Mouse (Mus musculus): Measurements from ENCODE around the gene Cldnd2.

The Cldnd2 gene

DNA sequence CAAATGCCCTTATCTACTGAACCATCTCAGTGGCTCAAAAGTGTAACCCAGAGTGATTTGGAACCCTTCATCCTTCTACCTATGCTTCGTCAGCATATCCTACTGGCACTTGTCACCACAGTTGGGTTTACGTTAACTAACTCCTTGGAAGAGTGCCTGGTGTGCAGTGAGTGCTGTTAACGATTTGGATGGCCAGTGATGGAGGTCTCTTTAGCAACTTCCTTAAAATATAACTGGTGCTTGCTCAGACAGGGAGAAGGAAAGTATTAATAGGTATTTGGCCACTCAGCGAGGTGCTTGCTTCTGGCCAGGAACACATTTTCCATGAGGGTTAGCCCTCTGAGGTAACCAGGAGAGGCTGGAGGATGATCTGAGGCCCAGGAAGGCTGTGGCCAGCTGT lies 7.2 kb downstream of the Cldnd2 start:
- no peak for DNase-seq (ENCODE audit: low spot score)

DNA sequence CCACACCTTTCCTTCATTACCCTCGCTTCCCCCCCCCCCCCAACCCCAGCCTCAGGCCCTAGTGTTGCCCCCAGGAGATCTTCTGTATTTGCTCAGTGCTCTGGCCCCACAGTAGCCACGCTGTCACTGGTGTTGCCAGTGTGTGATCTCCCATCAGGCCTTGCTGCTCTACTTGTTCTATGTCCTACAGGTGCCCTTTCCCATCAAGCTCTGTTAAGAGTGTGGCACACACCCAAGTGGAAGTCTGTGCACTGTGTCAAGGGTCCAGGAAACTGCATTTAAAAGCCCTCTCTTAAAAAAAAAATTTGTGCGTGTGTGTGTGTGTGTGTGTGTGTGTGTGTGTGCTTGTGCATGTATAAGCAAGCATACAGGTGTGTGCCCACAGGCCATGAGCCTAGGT lies 7.7 kb downstream of the Cldnd2 start:
- no peak for DNase-seq (ENCODE audit: low spot score)

DNA sequence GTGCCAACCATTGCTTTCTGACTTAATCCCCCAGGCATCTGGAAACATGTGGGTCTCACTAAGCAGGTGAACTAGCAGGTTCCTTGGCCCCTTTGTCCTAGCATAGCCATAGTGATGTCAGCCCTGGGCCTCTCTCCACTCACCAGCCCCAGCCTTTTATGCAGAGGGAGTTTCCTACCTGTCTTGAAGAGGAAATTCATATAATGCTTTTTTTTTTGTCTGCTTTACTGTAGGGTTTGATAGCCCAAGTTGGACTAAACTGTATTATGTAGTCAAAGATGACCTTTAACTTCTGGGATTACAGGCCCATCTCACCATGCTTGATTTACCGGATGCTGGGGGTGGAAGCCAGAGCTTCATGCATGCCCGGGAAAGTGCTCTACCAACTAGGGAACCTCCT lies 9.2 kb downstream of the Cldnd2 start:
- DNase-seq (ENCODE audit: low spot score): no peak

DNA sequence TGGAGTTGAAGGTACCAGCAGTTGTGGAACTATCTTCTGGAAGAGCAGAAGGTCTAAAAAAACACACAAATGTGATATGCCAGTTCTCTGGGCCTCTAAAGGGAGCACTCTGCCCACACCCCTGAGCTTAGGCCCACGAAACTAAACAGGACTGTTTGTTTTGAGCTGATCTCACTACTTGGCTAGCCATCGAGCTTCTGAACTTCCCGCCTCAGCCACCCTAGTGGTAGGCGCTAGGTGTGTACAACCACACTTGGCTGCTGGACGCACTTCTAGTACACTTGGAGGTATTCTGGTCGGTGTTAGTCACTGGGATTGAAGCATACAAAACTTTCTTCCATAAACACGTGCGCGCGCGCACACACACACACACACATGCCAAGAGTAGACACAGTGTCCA lies 11.1 kb downstream of the Cldnd2 start:
- no peak for DNase-seq (ENCODE audit: low spot score)

DNA sequence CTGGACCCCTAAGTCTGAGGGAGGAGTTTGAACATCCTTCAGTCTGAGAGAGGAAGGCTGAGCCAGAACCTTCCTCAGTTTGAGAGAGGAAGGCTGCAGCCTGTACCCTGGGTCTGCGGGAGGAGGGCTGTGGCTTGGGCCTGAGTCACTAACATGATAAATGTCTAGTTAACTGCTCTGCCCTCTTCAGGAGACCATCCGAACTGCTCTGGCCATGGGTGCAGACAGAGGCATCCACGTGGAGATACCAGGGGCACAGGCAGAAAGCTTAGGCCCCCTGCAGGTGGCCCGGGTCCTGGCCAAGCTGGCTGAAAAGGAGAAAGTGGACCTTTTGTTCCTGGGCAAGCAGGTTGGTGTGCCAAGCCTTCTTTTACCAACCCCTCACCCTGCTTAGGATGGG lies 12.0 kb downstream of the Cldnd2 start:
- DNase-seq (ENCODE audit: low spot score): peak; percentile 14

GRCm38 (mm10) chr7:43453599-43454355 lies 13.2 kb downstream of the Cldnd2 start:
- no peak for DNase-seq (ENCODE audit: low spot score)

DNA sequence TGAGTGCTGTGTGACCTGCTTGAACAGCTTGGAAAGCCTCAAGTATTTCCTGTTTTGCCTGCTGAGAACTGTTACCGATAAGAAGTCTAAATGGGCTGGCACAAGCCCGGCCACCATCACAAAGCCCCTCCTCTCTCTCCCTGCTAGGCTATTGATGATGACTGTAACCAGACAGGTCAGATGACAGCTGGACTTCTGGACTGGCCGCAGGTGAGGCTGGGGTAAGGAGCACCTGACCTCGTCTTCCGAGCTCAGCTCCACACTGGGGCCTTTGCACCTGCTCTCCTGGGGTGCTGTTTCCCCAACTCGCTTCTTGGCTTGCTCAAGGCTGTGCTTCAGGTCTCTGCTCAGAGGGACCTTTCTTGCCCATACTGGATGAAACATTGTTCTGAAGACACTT lies 13.8 kb downstream of the Cldnd2 start:
- DNase-seq (ENCODE audit: low spot score): no peak

DNA sequence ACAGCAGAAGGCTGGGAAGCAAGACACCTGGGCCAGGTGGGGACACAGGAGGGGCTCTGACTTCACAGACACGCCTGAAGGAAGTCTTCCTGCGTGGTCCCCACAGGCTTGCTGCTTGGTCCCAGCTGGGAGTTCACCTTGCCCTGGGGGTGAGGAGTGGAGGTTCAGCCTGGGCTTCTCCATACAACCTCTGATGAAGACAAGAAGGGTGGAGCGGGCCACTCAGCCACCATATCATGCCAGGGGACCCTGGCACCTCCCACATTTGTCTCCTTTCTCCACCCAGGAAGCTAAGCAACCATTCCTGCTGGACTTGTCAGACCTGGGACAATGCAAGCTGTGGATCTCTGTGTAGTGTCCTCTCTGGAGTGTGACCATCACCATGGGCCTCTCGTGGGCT lies 22.3 kb downstream of the Cldnd2 start, which contains the start of gene Vsig10l:
Gene Vsig10l, plus strand, starts transcription at position 301 of the 400 bp plus-strand sequence.
- DNase-seq (ENCODE audit: low spot score): no peak

DNA sequence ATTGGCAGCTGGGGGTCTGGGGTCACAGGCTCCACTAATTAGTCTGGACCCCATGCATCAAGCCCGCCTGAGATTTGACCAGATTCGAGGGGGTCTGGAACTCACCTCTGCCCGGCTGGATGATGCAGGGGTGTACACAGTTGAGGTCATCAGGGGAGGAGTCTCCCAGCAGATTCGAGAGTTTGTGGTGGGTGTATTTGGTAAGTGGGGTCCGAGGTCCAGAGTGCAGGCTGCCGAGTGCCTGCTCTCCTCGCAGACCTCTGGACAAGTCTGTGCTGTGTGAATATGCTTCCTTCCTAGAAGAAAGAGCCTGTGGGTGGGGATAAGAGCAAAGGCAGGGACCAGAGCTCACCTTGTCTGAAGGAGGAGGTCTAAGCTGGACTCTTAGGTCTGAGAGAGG lies 23.4 kb downstream of the Cldnd2 start:
- DNase-seq (ENCODE audit: low spot score): no peak

DNA sequence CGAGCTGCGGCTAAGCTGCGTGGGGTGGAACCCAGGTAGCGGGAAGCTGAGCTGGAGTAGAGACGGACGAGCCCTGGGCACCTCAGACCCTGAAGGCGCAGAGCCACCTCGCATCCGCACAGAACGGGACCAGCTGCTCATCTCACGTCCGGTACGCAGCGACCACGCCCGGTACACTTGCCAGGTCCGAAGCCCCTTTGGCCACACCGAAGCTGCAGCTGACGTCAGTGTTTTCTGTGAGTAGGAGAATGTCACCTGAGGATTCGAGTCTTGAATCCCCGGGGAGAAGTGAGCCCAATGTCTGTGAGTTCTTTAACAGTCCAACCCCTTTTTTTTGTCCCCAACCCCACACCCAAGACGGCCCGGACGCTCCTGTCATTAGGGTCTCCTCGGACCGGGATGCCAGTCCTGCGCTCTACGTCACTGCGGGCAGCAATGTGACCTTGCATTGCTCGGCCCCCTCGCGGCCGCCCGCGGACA lies 24.3 kb downstream of the Cldnd2 start:
- no peak for DNase-seq (ENCODE audit: low spot score)

DNA sequence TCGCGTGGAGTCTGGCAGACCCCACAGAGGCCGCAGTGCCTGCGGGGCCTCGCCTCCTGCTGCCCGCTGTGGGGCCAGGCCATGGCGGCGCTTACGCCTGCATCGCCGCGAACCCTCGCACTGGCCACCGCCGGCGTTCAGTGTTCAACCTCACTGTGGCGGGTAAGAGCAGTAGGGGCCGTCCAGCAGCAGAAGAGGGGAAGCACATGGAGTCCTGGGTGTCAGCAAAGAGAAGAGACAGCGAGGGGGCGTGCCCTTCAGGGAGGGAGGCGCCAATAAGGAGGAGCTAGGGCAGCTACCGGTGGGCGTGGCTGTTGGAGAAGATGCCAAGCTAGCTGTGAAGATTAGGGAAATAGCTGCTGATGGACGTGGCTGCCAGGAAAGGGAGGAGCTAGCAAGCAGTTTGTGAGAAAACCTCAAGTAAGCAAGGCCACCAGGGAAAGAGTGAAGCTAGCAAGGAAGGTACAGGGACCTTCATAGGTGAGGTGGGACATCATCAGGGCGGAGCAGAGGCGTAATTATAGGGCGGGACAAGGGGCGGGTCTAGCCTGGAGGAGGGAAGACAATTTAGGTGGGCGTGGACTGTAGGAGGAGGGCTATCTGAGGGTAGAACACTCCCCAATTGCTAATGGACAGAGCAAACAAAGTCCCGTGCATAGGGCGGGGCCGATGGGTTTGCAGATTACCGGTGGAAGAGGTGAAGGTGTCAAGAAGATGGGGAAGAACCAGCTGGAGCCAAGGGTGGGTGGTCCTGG lies 24.9 kb downstream of the Cldnd2 start:
- peak; percentile 89 for DNase-seq (ENCODE audit: low spot score)

DNA sequence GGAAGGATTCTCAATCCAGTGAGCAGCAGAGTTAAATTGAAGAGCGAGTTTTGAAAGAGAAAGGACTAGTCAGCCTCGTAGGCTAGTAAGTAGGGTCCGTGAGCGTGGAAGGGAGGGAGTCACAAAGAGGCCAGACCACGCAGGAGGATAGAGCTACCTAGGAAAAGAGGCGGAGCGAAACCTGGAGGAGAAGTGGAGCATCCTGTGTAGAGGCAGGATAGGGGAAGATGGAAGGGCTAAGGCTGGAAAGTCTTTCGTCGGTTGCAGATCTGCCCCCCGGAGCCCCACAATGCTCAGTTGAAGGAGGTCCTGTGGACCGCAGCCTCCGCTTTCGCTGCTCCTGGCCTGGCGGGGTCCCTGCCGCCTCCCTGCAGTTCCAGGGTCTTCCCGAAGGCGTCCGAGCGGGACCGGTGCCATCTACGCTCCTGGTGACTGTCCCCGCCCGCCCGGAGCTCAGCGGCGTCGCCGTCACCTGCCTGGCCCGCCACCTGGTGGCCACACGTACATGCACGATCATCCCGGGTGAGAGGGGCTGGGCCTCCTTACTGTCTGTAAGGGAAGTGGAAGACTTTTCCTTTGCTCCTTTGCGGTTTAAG lies 25.6 kb downstream of the Cldnd2 start:
- DNase-seq (ENCODE audit: low spot score): peak; percentile 66

- peak; percentile 32 for DNase-seq (ENCODE audit: low spot score)
These were observed 29.8 kb downstream of the Cldnd2 start for GRCm38 (mm10) chr7:43470373-43470772.

- no peak for DNase-seq (ENCODE audit: low spot score)
These were observed 35.1 kb downstream of the Cldnd2 start for GRCm38 (mm10) chr7:43475706-43476105.

DNA sequence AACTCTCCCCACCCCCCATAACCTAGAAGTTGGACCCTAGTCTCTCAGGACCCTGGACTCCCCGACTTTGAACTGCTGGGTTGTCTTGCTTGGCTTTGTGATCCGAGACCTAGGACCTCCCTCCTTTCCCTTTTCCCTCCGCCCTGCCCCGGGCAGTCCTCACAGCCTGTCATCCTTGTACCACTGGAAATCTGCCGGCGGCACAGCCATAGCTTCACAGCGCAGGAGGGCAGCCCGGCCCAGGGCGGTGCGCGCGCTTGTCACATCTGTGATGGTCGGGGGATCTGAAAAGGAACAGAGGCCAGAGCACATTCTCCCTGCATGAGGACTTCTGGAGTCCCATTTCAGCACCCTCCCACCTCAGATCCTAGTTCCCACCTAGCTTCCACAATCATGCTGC lies 35.8 kb downstream of the Cldnd2 start:
- no peak for DNase-seq (ENCODE audit: low spot score)

GRCm38 (mm10) chr7:43481191-43481590 lies 40.6 kb downstream of the Cldnd2 start:
- no peak for DNase-seq (ENCODE audit: low spot score)

DNA sequence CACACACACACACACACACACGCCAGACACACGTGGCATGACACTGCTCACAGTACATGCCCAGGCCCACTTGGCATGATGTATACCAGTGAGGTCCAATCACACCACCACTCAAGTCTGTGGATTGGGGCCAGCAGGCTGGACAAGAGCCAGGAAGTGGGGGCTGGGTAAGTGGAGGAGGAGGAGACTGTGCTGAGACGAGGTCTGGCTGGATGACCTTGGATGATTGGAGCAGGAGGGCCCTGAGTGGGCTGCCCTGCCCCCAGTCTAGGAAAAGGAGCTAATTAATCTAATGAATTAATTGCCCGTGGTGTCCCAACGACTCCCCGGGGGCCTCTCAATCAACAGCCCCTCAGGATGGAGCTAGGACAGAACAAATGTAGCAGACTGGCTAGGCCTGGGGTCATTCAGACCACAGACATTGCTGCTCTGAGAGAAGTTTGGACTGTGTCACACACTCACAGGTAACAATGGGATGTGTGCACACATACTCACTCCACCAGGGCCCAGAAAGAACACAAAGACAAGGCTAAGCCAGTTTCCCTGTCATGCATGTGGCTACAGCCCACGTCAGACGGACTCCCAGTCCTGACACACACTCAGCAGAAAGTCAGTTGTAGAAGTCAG lies 41.6 kb downstream of the Cldnd2 start:
- DNase-seq (ENCODE audit: low spot score): no peak

- DNase-seq (ENCODE audit: low spot score): no peak
These were observed 42.7 kb downstream of the Cldnd2 start for GRCm38 (mm10) chr7:43483236-43483635.

DNA sequence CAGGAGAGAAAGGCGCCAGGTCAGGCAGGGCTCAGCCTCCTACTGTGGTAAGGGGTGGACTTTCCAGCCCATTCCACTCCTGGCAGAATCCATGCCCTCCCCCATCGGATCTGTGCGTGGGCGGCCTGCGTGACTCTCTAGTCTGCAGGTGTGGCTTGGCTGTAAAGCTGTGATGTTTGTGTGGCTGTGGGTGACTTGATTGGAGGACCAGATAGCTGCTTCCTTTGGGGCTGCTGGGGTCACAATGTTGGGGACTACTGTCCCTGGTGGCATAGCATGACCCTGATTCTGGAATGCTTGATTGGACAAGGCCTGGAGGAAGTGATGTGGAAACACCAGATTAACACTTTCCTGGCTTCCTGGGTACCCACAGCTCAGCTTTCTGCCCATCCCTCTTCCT lies 48.1 kb downstream of the Cldnd2 start:
- DNase-seq (ENCODE audit: low spot score): no peak

GRCm38 (mm10) chr7:43489631-43490125 lies 49.1 kb downstream of the Cldnd2 start, which contains the start of gene Iglon5:
Gene Iglon5 (minus strand): TSS chr7:43490075.
- no peak for DNase-seq (ENCODE audit: low spot score)

DNA sequence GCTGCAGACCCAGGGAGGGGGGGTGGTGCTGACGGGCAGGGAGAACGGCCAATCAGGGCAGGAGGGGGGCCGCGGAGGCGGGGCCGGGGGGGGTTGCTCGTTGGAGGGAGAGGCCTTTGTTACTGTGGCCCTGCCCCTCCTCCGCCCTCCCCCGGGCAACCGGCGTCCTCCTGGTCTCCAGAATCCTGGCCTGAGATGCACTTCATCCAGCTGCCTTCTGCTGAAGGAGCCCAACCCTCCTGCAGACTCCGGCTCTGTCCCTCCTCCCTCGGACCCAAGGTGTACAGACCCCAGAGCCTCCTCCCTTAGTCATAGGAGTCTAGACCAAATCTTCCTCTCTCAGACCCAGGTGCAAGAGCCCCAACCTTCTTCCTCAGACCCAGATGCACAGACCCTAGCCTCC lies 49.6 kb downstream of the Cldnd2 start:
- no peak for DNase-seq (ENCODE audit: low spot score)

DNA sequence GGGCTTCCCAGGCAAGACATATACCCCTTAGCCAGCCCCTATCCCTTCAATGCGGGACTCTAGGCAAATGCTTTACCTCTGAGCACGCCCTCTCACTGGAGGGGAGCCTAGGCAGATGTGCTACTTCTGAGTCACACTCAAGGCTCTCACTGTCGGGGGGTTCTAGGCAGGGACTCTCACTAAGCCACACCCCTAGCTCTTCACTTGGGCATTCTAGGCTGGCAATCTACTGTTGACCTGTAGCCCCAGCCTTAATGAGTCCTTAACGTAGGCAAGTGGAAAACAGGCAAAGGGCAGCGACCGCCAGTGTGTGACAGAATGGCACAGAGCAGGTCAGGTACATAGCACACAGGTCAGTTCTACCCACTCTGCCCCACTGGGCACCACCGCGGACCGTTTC lies 50.3 kb downstream of the Cldnd2 start:
- DNase-seq (ENCODE audit: low spot score): no peak
